Mouse (Mus musculus): ENCODE data around the gene Cdkn2b. TPM values are rescaled to one million over a fixed set of nuclear protein-coding genes. Genes with fewer than 3 reads are reported as not detected.

The Cdkn2b gene
- polyA plus RNA-seq, 1 experiment from 2014 or later: 1.3 TPM

GRCm38 (mm10) chr4:89294091-89294485, 16.8 kb downstream of the Cdkn2b start:
- H3K27ac ChIP-seq (ENCODE audit: low read length): no peak overlapping the region
- peak overlapping the region; percentile 97 for H3K4me2 ChIP-seq (replicated peaks; ENCODE audit: low read depth, low read length)
- H3K9ac ChIP-seq (replicated peaks; ENCODE audit: low read length): no peak overlapping the region; the same call in 1 of the 2 replicates
- H3K27me3 ChIP-seq (ENCODE audit: insufficient read depth, low read length): peaks cover 88% of the 10 kb centered on the region
- no peaks in the 10 kb centered on the region for H3K36me3 ChIP-seq (ENCODE audit: insufficient read depth, low read length)
- no peak; the same call in 1 of the 2 replicates for ATAC-seq (ENCODE audit: low FRiP score, low TSS enrichment)
- H3K4me3 ChIP-seq (ENCODE audit: low read length): peak overlapping the region; percentile 73
- H3K9me3 ChIP-seq (ENCODE audit: low read length): no peaks in the 10 kb centered on the region
- WGBS: 1% methylated on average over 26 of the region's 26 CpGs
- H3K4me1 ChIP-seq (ENCODE audit: insufficient read depth, low read length): peaks cover 11% of the 10 kb centered on the region

GRCm38 (mm10) chr4:89293516-89293915, 17.3 kb downstream of the Cdkn2b start:
- H3K4me3 ChIP-seq (ENCODE audit: low read length): no peak overlapping the region
- H3K27me3 ChIP-seq (ENCODE audit: insufficient read depth, low read length): peaks cover 91% of the 10 kb centered on the region
- peaks cover 11% of the 10 kb centered on the region for H3K4me1 ChIP-seq (ENCODE audit: insufficient read depth, low read length)
- H3K4me2 ChIP-seq (replicated peaks; ENCODE audit: low read depth, low read length): no peak overlapping the region
- no peak overlapping the region for H3K9ac ChIP-seq (replicated peaks; ENCODE audit: low read length)
- WGBS: 8% methylated on average over 7 of the region's 7 CpGs
- H3K36me3 ChIP-seq (ENCODE audit: insufficient read depth, low read length): no peaks in the 10 kb centered on the region
- H3K27ac ChIP-seq (ENCODE audit: low read length): no peak overlapping the region
- no peaks in the 10 kb centered on the region for H3K9me3 ChIP-seq (ENCODE audit: low read length)
- no peak for ATAC-seq (ENCODE audit: low FRiP score, low TSS enrichment)

GRCm38 (mm10) chr4:89289028-89289427, 21.8 kb downstream of the Cdkn2b start:
- H3K36me3 ChIP-seq (ENCODE audit: insufficient read depth, low read length): no peaks in the 10 kb centered on the region
- no peak overlapping the region for H3K9ac ChIP-seq (replicated peaks; ENCODE audit: low read length)
- under 1% methylated on average over 4 of the region's 4 CpGs for WGBS
- 0 out of 2 replicates have a peak, but pooled peaks cover 2% of the 10 kb centered on the region for H3K9me3 ChIP-seq (ENCODE audit: low read length)
- no peak overlapping the region for H3K4me3 ChIP-seq (ENCODE audit: low read length)
- H3K4me2 ChIP-seq (replicated peaks; ENCODE audit: low read depth, low read length): no peak overlapping the region
- peaks cover 83% of the 10 kb centered on the region for H3K27me3 ChIP-seq (ENCODE audit: insufficient read depth, low read length)
- ATAC-seq (ENCODE audit: low FRiP score, low TSS enrichment): no peak
- peaks cover under 1% of the 10 kb centered on the region for H3K4me1 ChIP-seq (ENCODE audit: insufficient read depth, low read length)
- H3K27ac ChIP-seq (ENCODE audit: low read length): no peak overlapping the region

- Histone ChIP-seq H3K27me3 (ENCODE audit: insufficient read depth, low read length) (peaks cover 85% of the 10 kb centered on the region), H3K4me1 (ENCODE audit: insufficient read depth, low read length) (0 out of 2 replicates have a peak, but pooled peaks cover 4% of the 10 kb centered on the region), H3K4me3 (ENCODE audit: low read length) (no peak overlapping the region), H3K9ac (replicated peaks; ENCODE audit: low read length) (no peak overlapping the region), H3K36me3 (ENCODE audit: insufficient read depth, low read length) (no peaks in the 10 kb centered on the region), H3K9me3 (ENCODE audit: low read length) (0 out of 2 replicates have a peak, but pooled peaks cover 2% of the 10 kb centered on the region), H3K4me2 (replicated peaks; ENCODE audit: low read depth, low read length) (no peak overlapping the region), H3K27ac (ENCODE audit: low read length) (no peak overlapping the region)
- ATAC-seq (ENCODE audit: low FRiP score, low TSS enrichment): no peak
- 0% methylated on average over 1 of the region's 1 CpGs for WGBS
These were observed 24.3 kb downstream of the Cdkn2b start for GRCm38 (mm10) chr4:89286566-89286965.

GRCm38 (mm10) chr4:89285688-89286087, 25.2 kb downstream of the Cdkn2b start:
- Histone ChIP-seq H3K4me2 (replicated peaks; ENCODE audit: low read depth, low read length) (no peak overlapping the region), H3K9me3 (ENCODE audit: low read length) (0 out of 2 replicates have a peak, but pooled peaks cover 2% of the 10 kb centered on the region), H3K27ac (ENCODE audit: low read length) (no peak overlapping the region), H3K27me3 (ENCODE audit: insufficient read depth, low read length) (peaks cover 86% of the 10 kb centered on the region), H3K4me3 (ENCODE audit: low read length) (no peak overlapping the region), H3K4me1 (ENCODE audit: insufficient read depth, low read length) (0 out of 2 replicates have a peak, but pooled peaks cover 4% of the 10 kb centered on the region), H3K9ac (replicated peaks; ENCODE audit: low read length) (no peak overlapping the region), H3K36me3 (ENCODE audit: insufficient read depth, low read length) (no peaks in the 10 kb centered on the region)
- WGBS: 31% methylated on average over 7 of the region's 7 CpGs
- no peak for ATAC-seq (ENCODE audit: low FRiP score, low TSS enrichment)

- 1% methylated on average over 12 of the region's 12 CpGs for WGBS
These were observed 28.2 kb downstream of the Cdkn2b start for GRCm38 (mm10) chr4:89282661-89283060.

GRCm38 (mm10) chr4:89282036-89282566, 28.7 kb downstream of the Cdkn2b start:
- ATAC-seq (ENCODE audit: low FRiP score, low TSS enrichment): peak; percentile 74
- peaks cover 84% of the 10 kb centered on the region for H3K27me3 ChIP-seq (ENCODE audit: insufficient read depth, low read length)
- H3K4me1 ChIP-seq (ENCODE audit: insufficient read depth, low read length): 0 out of 2 replicates have a peak, but pooled peaks cover 4% of the 10 kb centered on the region
- H3K9ac ChIP-seq (replicated peaks; ENCODE audit: low read length): no peak overlapping the region
- H3K4me3 ChIP-seq (ENCODE audit: low read length): no peak overlapping the region
- no peak overlapping the region for H3K4me2 ChIP-seq (replicated peaks; ENCODE audit: low read depth, low read length)
- WGBS: under 1% methylated on average over 25 of the region's 25 CpGs
- 0 out of 2 replicates have a peak, but pooled peaks cover 2% of the 10 kb centered on the region for H3K9me3 ChIP-seq (ENCODE audit: low read length)
- H3K27ac ChIP-seq (ENCODE audit: low read length): no peak overlapping the region
- H3K36me3 ChIP-seq (ENCODE audit: insufficient read depth, low read length): no peaks in the 10 kb centered on the region

More at GRCm38 (mm10) chr4:89282661-89283060, 28.2 kb downstream of the Cdkn2b start:
- Histone ChIP-seq H3K9ac (replicated peaks; ENCODE audit: low read length) (no peak overlapping the region), H3K9me3 (ENCODE audit: low read length) (0 out of 2 replicates have a peak, but pooled peaks cover 2% of the 10 kb centered on the region), H3K4me2 (replicated peaks; ENCODE audit: low read depth, low read length) (no peak overlapping the region), H3K36me3 (ENCODE audit: insufficient read depth, low read length) (no peaks in the 10 kb centered on the region), H3K27ac (ENCODE audit: low read length) (no peak overlapping the region), H3K27me3 (ENCODE audit: insufficient read depth, low read length) (peaks cover 82% of the 10 kb centered on the region), H3K4me1 (ENCODE audit: insufficient read depth, low read length) (0 out of 2 replicates have a peak, but pooled peaks cover 4% of the 10 kb centered on the region), H3K4me3 (ENCODE audit: low read length) (no peak overlapping the region)
- ATAC-seq (ENCODE audit: low FRiP score, low TSS enrichment): no peak

GRCm38 (mm10) chr4:89281236-89281635, 29.6 kb downstream of the Cdkn2b start:
- WGBS: 2% methylated on average over 7 of the region's 7 CpGs
- no peak overlapping the region for H3K27ac ChIP-seq (ENCODE audit: low read length)
- H3K4me2 ChIP-seq (replicated peaks; ENCODE audit: low read depth, low read length): no peak overlapping the region
- 0 out of 2 replicates have a peak, but pooled peaks cover 2% of the 10 kb centered on the region for H3K9me3 ChIP-seq (ENCODE audit: low read length)
- H3K4me3 ChIP-seq (ENCODE audit: low read length): no peak overlapping the region
- ATAC-seq (ENCODE audit: low FRiP score, low TSS enrichment): no peak
- H3K36me3 ChIP-seq (ENCODE audit: insufficient read depth, low read length): no peaks in the 10 kb centered on the region
- 0 out of 2 replicates have a peak, but pooled peaks cover 4% of the 10 kb centered on the region for H3K4me1 ChIP-seq (ENCODE audit: insufficient read depth, low read length)
- H3K27me3 ChIP-seq (ENCODE audit: insufficient read depth, low read length): peaks cover 88% of the 10 kb centered on the region
- no peak overlapping the region for H3K9ac ChIP-seq (replicated peaks; ENCODE audit: low read length)

- no peak overlapping the region for H3K27ac ChIP-seq (ENCODE audit: low read length)
- H3K9me3 ChIP-seq (ENCODE audit: low read length): no peaks in the 10 kb centered on the region
- 5% methylated on average over 2 of the region's 2 CpGs for WGBS
These were observed 31.2 kb downstream of the Cdkn2b start for GRCm38 (mm10) chr4:89279641-89280040.

GRCm38 (mm10) chr4:89277381-89277940, 33.4 kb downstream of the Cdkn2b start:
- H3K9ac ChIP-seq (replicated peaks; ENCODE audit: low read length): no peak overlapping the region
- 0 out of 2 replicates have a peak, but pooled peaks cover 4% of the 10 kb centered on the region for H3K4me1 ChIP-seq (ENCODE audit: insufficient read depth, low read length)

More at GRCm38 (mm10) chr4:89279641-89280040, 31.2 kb downstream of the Cdkn2b start:
- Histone ChIP-seq H3K36me3 (ENCODE audit: insufficient read depth, low read length) (no peaks in the 10 kb centered on the region), H3K9ac (replicated peaks; ENCODE audit: low read length) (no peak overlapping the region), H3K4me3 (ENCODE audit: low read length) (no peak overlapping the region), H3K4me1 (ENCODE audit: insufficient read depth, low read length) (0 out of 2 replicates have a peak, but pooled peaks cover 4% of the 10 kb centered on the region), H3K4me2 (replicated peaks; ENCODE audit: low read depth, low read length) (no peak overlapping the region), H3K27me3 (ENCODE audit: insufficient read depth, low read length) (peaks cover 93% of the 10 kb centered on the region)
- ATAC-seq (ENCODE audit: low FRiP score, low TSS enrichment): no peak

More at GRCm38 (mm10) chr4:89277381-89277940, 33.4 kb downstream of the Cdkn2b start:
- no peak overlapping the region for H3K4me3 ChIP-seq (ENCODE audit: low read length)
- no peak overlapping the region for H3K4me2 ChIP-seq (replicated peaks; ENCODE audit: low read depth, low read length)
- 4% methylated on average over 5 of the region's 5 CpGs for WGBS
- no peaks in the 10 kb centered on the region for H3K36me3 ChIP-seq (ENCODE audit: insufficient read depth, low read length)
- H3K27me3 ChIP-seq (ENCODE audit: insufficient read depth, low read length): peaks cover 96% of the 10 kb centered on the region
- H3K27ac ChIP-seq (ENCODE audit: low read length): no peak overlapping the region
- no peak for ATAC-seq (ENCODE audit: low FRiP score, low TSS enrichment)
- H3K9me3 ChIP-seq (ENCODE audit: low read length): no peaks in the 10 kb centered on the region
